Mouse (Mus musculus) fat pad, adult 2 months (tissue): ENCODE results near the gene Foxg1.

Experiments used
- DNase-seq: peaks from one replicate; pipeline ENCODE4 v3.0.0-alpha.2; 2011; ENCODE audit warnings: low read depth, low spot score; ENCODE audit errors: extremely low read depth

The Foxg1 gene

DNA sequence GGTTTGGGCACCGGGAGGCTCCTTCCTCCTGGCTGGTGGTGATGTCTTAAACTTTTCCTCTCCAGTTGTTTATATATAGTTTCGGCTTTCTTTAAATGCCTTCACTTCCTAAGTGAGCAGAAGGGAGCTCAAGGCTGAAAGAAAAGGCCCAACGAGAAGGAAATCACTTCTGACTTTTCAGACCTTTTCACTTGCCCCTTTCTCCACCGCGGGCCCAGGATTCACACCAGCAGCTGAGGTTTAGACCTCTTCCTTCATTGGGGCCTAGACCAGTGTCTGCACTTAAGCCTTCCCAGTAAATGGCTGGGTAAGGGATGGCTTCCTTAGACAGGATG lies 19.3 kb downstream of the Foxg1 start:
- DNase-seq = no peak

DNA sequence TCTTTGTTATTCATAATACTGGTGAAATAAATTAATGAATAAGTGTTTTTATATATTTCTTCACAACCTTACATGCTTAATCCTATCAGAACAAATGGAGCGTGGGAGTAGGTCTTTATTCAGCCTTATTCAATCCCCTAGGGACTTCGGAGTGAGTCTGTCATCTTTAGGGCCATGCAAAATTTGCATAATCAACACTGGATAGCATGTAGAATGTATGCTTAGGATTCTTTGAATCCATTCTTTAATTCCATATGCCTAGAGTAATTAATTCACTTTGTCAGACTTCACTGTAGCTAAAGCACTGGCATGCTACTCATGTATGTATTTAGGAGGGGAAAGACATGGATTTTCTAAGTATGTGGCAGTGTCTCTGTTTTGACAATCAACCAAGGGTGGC lies 27.4 kb downstream of the Foxg1 start:
- DNase-seq = no peak

DNA sequence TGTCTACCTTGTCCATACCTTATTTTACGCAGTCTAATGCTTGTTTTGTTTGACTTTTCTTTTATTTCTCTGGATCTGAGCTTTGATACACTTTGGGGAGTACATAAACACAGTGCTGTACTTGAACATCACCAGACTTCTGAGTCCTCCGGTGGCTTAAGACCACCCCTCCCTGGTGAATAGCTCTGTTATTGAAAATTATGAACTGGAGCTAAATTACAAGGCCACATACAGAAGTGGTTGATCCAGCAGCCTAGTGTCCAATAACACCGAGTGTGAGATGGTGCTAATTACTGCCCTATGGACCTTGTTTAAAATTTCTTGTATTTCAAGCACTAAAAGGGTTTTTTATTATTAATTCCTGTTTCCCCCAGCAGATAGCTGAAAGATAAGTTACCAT lies 35.5 kb downstream of the Foxg1 start:
- DNase-seq = no peak
